Mouse (Mus musculus) spleen, adult 2 months (tissue): ENCODE measurements around the gene Pbx4. TPM values are rescaled to one million over a fixed set of nuclear protein-coding genes. Genes with fewer than 3 reads are reported as not detected.

Experiments used
- DNase-seq, 2 experiments: peaks; one replicate each; pipeline versions ENCODE4 v3.0.0 to v3.0.0-alpha.2; 2012 to 2021; ENCODE audit warnings: low spot score in 2 of 2, low read depth in 1 of 2
- H3K27ac ChIP-seq: fragments of 200-500 bp; 2 replicates; pipeline ENCODE4 v1.5.1; 2012; ENCODE audit warnings: low read length, inconsistent platforms; ENCODE audit not compliant: insufficient read depth
- H3K27me3 ChIP-seq: fragments of 200-500 bp; 2 replicates; pipeline ENCODE4 v1.6.1; 2012; ENCODE audit warnings: mild to moderate bottlenecking, moderate library complexity, low read length, inconsistent platforms; ENCODE audit not compliant: control insufficient read depth, insufficient read depth
- H3K36me3 ChIP-seq: fragments of 200-500 bp; 2 replicates; pipeline ENCODE4 v1.6.1; 2012; ENCODE audit warnings: mild to moderate bottlenecking, low read length, inconsistent platforms; ENCODE audit not compliant: control insufficient read depth, insufficient read depth
- H3K4me1 ChIP-seq: fragments of 200-500 bp; 2 replicates; pipeline ENCODE4 v1.6.1; 2011; ENCODE audit warnings: inconsistent platforms; ENCODE audit not compliant: control insufficient read depth, insufficient read depth, insufficient read length
- H3K4me3 ChIP-seq: fragments of 200-500 bp; 2 replicates; pipeline ENCODE4 v1.5.1; 2011; ENCODE audit warnings: mild to moderate bottlenecking, inconsistent platforms; ENCODE audit not compliant: insufficient read depth, insufficient read length; ENCODE audit errors: extremely low read depth
- CTCF ChIP-seq: fragments of 200-500 bp; IDR thresholded peaks from 2 replicates; pipeline ENCODE4 v1.5.1; 2011; ENCODE audit warnings: mild to moderate bottlenecking, inconsistent platforms; ENCODE audit not compliant: insufficient read depth, insufficient read length, insufficient replicate concordance; ENCODE audit errors: extremely low read depth
- POLR2A ChIP-seq: fragments of 200-500 bp; IDR thresholded peaks from 2 replicates; pipeline ENCODE4 v1.6.1; 2011; ENCODE audit warnings: low read depth, low read length, inconsistent platforms
- WGBS: fragments of 180-500 bp; shearing (Covaris S2); methylation state at CpG from one replicate; pipeline ENCODE4 v1.1.7; 2018; 5-methylcytosine and 5-hydroxymethylcytosine counted together
- polyA plus RNA-seq: library from polyadenylated mRNA; depleted of rRNA; stranded (reverse); fragments of >200 nt; gene quantifications from 2 replicates; pipeline ENCODE4 v1.2.3, GENCODE M21; 2012

The Pbx4 gene
- polyA plus RNA-seq, 1 experiment: 10.7 TPM

GRCm38 (mm10) chr8:69879678-69880077 is 47.4 kb downstream of the Pbx4 start:
- H3K4me1 ChIP-seq: peaks cover 12% of the 10 kb centered on the region; the same call in 1 of the 2 replicates
- no peak overlapping the region for H3K27ac ChIP-seq
- H3K27me3 ChIP-seq: peaks cover 28% of the 10 kb centered on the region
- no peaks in the 10 kb centered on the region for H3K36me3 ChIP-seq
- TF ChIP-seq CTCF (no peak), POLR2A (no peak)
- DNase-seq: no peak
- 67% methylated on average over 8 of the region's 8 CpGs for WGBS
- H3K4me3 ChIP-seq: no peak overlapping the region

- TF ChIP-seq CTCF (no peak), POLR2A (no peak)
- Histone ChIP-seq H3K27ac (no peak overlapping the region), H3K36me3 (no peaks in the 10 kb centered on the region), H3K4me3 (no peak overlapping the region), H3K27me3 (peaks cover 35% of the 10 kb centered on the region), H3K4me1 (peaks cover 12% of the 10 kb centered on the region)
- 25% methylated on average over 37 of the region's 37 CpGs for WGBS
- no peak for DNase-seq
Observed at GRCm38 (mm10) chr8:69880841-69881240, 48.5 kb downstream of the Pbx4 start.

- Histone ChIP-seq H3K36me3 (no peaks in the 10 kb centered on the region), H3K4me3 (no peak overlapping the region), H3K27me3 (peaks cover 41% of the 10 kb centered on the region), H3K27ac (no peak overlapping the region), H3K4me1 (peaks cover 14% of the 10 kb centered on the region)
- 31% methylated on average over 79 of the region's 79 CpGs for WGBS
- TF ChIP-seq POLR2A (no peak), CTCF (no peak)
- no peak for DNase-seq
Observed at GRCm38 (mm10) chr8:69881261-69881865, 49.1 kb downstream of the Pbx4 start.

GRCm38 (mm10) chr8:69882021-69882756 is 49.9 kb downstream of the Pbx4 start:
- Histone ChIP-seq H3K36me3 (no peaks in the 10 kb centered on the region), H3K27me3 (peaks cover 48% of the 10 kb centered on the region), H3K27ac (no peak overlapping the region), H3K4me1 (peaks cover 21% of the 10 kb centered on the region), H3K4me3 (peak overlapping the region; percentile 33; the same call in 1 of the 2 replicates)
- 12% methylated on average over 103 of the region's 103 CpGs for WGBS
- no peak for DNase-seq
- TF ChIP-seq POLR2A: no peak
- no peak for TF ChIP-seq CTCF

DNA sequence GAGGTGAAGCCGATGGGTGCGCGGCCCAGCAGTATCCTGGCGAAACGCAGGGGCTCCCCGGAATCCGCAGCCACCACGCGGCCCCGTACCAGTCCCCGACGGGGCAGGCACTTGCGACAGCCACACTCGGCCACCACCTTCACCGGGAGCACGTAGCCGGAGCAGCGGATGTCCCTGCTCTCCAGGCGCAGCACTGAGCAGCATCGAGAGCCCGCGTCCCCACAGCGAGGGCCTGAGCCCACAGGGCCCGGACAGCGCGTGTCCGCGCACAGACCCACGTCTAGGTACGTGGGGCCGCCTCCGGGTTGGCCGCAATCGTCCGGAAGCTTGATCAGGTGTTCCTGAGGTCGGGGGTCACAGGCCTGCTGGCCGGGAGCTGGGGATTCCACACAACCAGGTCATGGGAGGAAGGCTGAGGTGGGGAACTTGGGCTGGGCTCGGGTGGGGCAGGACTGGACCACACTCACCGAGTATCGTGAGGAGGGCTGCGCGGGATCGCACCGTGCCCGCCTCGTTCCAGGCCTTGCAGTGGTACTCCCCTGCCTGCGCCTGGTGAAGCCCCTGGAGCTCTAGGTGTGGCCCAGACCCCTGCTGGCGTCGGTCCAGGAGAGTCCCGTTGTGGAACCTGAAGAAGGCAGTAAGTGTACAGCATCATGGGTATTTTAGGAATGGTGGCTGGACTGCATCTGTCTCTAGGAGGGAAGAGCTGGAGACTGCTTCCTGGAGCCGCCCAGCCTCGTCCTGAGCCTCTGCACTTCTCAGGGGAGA is 50.7 kb downstream of the Pbx4 start:
- 25% methylated on average over 52 of the region's 52 CpGs for WGBS
- DNase-seq: no peak
- H3K4me1 ChIP-seq: peaks cover 26% of the 10 kb centered on the region
- H3K27ac ChIP-seq: no peak overlapping the region
- TF ChIP-seq CTCF (no peak), POLR2A (no peak)
- H3K27me3 ChIP-seq: peaks cover 55% of the 10 kb centered on the region
- H3K4me3 ChIP-seq: no peak overlapping the region
- no peaks in the 10 kb centered on the region for H3K36me3 ChIP-seq

GRCm38 (mm10) chr8:69884141-69884540 is 51.9 kb downstream of the Pbx4 start:
- Histone ChIP-seq H3K4me3 (no peak overlapping the region), H3K27me3 (peaks cover 59% of the 10 kb centered on the region), H3K27ac (no peak overlapping the region), H3K36me3 (no peaks in the 10 kb centered on the region), H3K4me1 (peaks cover 34% of the 10 kb centered on the region)
- DNase-seq: no peak
- 52% methylated on average over 13 of the region's 13 CpGs for WGBS
- TF ChIP-seq CTCF (no peak), POLR2A (no peak)
